Mouse (Mus musculus) neural tube, postnatal 0 days (tissue): ENCODE measurements around the gene Gm6812. TPM values are rescaled to one million over a fixed set of nuclear protein-coding genes. Genes with fewer than 3 reads are reported as not detected.

ENCODE experiments used
- polyA plus RNA-seq: library from polyadenylated mRNA; unstranded; fragments of >200 nt; fragmentation: Nextera tagmentation; extraction: Ambion mirVana; gene quantifications from 2 replicates; pipeline ENCODE4 v1.2.1, GENCODE M21; 2015

The Gm6812 gene
- not detected in 2 replicates for polyA plus RNA-seq

DNA sequence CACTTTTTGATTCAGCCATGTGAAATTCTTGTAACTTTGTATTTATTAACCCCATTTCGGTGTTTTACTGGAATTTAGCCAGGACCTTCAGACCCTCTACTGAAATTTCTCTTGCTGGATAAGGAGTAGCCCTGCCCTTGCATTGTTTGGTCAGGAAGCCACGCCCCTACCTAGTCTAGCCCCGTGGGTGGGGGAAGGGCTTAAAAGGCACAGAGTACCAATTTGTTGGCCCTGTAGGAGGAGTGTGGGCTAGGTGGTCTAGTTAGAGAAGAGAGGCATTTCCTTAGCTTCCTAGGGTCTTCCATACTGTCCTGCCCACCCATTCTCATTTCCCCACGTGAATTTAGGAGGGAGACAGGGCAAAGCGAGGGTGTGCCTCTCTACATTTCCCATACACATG, at the start of gene Gm6812:
Gene Gm6812 (minus strand): TSS at position 101 of the 400 bp plus-strand sequence.

Other genes with a start within 250 kb of the Gm6812 start
- 35.4 and 38.3 TPM in 2 replicates for gene Fmr1, start 214.5 kb downstream of the Gm6812 start, polyA plus RNA-seq
- not detected in 2 replicates for gene Fmr1nb, start 131.2 kb downstream of the Gm6812 start, polyA plus RNA-seq
- gene Gm14698, start 72.0 kb downstream of the Gm6812 start, polyA plus RNA-seq: 2.5 and 2.9 TPM in 2 replicates